Mouse (Mus musculus): ENCODE results near the gene Zfp59. TPM values are rescaled to one million over a fixed set of nuclear protein-coding genes. Genes with fewer than 3 reads are reported as not detected.
"Not testable (repeated sequence)": the region's sequence is repeated elsewhere in the genome, so short reads cannot be mapped to it uniquely, and the experiment has no call there.

Zfp59 gene
- polyA plus RNA-seq, 1 experiment from 2014 or later: 12.6 TPM

DNA sequence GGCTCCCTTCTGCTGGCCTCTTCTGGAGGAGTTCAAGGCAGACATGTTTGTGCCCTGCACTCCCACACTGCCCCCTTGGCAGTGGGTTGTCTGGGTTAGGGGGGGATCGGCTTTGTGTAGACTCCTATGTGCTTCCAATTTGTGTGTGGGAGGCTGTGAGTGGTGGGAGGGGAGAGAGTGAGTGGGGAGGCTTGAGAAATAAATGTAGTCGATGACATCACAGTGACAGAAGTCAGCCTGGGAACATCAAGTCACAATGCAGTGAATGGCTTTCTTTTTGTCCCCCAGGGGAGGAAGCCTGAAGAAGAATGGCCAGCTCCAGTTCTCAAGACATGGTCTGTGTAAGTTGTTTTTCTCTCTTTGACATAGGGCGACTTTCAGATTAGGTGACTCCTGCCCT is 31.5 kb upstream of the Zfp59 start, which contains the start of gene Zfp626:
Gene Zfp626, plus strand, starts transcription at position 301 of the 400 bp plus-strand sequence.
- not testable (repeated sequence) for ATAC-seq (ENCODE audit: insufficient read depth, low FRiP score, low TSS enrichment); H3K36me3 ChIP-seq (ENCODE audit: control insufficient read depth, insufficient read depth, low read length); H3K4me2 ChIP-seq (ENCODE audit: low read depth); H3K4me1 ChIP-seq (ENCODE audit: control insufficient read depth, insufficient read depth, low read length); H3K4me3 ChIP-seq (ENCODE audit: low read depth, low read length); H3K27ac ChIP-seq (ENCODE audit: low read depth, low read length); H3K9me3 ChIP-seq (ENCODE audit: control insufficient read depth, low read length); DNase-seq (ENCODE audit: low spot score); H3K9ac ChIP-seq (ENCODE audit: low read length); H3K27me3 ChIP-seq (ENCODE audit: control insufficient read depth, insufficient read depth, low read length)
- WGBS: 94% methylated on average over 3 of the region's 3 CpGs

DNA sequence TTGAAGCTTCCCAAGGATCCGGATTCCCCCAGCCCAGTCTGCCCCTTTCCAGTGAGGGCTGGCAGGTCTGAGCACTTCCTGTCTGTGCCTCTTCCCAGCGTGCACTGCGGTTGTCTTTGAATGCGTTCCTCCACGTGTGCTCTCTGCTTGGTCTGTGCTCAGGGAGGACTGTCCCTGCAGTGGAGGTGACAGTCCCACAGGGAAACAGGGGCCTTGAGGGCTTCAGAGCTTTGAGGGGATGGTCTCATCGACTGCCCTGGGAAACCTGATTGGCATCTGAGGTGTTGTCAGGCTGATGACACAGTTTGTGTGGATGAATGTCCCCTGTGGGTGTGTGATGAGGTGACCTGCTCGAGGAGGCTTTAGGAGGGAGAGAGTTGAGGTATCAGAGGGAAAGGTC is 31.1 kb upstream of the Zfp59 start:
- H3K4me2 ChIP-seq (ENCODE audit: low read depth); H3K4me3 ChIP-seq (ENCODE audit: low read depth, low read length); ATAC-seq (ENCODE audit: insufficient read depth, low FRiP score, low TSS enrichment); H3K27ac ChIP-seq (ENCODE audit: low read depth, low read length); DNase-seq (ENCODE audit: low spot score); H3K36me3 ChIP-seq (ENCODE audit: control insufficient read depth, insufficient read depth, low read length); H3K4me1 ChIP-seq (ENCODE audit: control insufficient read depth, insufficient read depth, low read length); H3K9ac ChIP-seq (ENCODE audit: low read length); H3K27me3 ChIP-seq (ENCODE audit: control insufficient read depth, insufficient read depth, low read length); H3K9me3 ChIP-seq (ENCODE audit: control insufficient read depth, low read length): not testable (repeated sequence)
- 82% methylated on average over 7 of the region's 7 CpGs for WGBS

DNA sequence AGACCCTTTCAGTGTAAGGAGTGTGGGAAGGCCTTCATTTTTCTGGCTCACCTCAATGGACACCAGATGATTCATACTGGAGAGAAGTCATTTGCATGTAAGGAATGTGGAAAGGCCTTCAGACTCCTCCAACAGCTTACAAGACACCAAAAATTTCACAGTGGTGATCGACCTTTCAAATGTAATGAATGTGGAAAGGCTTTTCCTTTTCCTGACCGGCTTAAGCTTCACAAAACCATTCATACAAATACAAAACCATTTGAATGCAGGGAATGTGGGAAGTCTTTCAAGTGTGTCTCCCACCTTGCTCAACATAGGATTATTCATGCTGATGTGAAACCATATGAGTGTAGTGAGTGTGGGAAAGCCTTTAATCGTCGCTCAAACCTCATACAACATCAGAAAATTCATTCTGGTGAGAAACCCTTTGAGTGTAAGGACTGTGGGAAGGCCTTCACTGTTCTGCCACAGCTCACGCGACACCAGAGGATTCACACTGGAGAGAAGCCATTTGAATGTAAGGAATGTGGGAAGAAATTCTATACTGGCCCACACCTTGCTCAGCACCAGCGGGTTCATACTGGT is 19.8 kb upstream of the Zfp59 start:
- Histone ChIP-seq H3K27me3 (ENCODE audit: control insufficient read depth, insufficient read depth, low read length) (no peaks in the 10 kb centered on the region), H3K4me1 (ENCODE audit: control insufficient read depth, insufficient read depth, low read length) (no peaks in the 10 kb centered on the region), H3K9ac (ENCODE audit: low read length) (no peak overlapping the region), H3K4me2 (ENCODE audit: low read depth) (no peak overlapping the region), H3K27ac (ENCODE audit: low read depth, low read length) (no peak overlapping the region), H3K9me3 (ENCODE audit: control insufficient read depth, low read length) (no peaks in the 10 kb centered on the region), H3K36me3 (ENCODE audit: control insufficient read depth, insufficient read depth, low read length) (peaks cover 5% of the 10 kb centered on the region; the same call in 1 of the 2 replicates), H3K4me3 (ENCODE audit: low read depth, low read length) (no peak overlapping the region)
- 93% methylated on average over 7 of the region's 7 CpGs for WGBS
- no peak for ATAC-seq (ENCODE audit: insufficient read depth, low FRiP score, low TSS enrichment)
- DNase-seq (ENCODE audit: low spot score): no peak

DNA sequence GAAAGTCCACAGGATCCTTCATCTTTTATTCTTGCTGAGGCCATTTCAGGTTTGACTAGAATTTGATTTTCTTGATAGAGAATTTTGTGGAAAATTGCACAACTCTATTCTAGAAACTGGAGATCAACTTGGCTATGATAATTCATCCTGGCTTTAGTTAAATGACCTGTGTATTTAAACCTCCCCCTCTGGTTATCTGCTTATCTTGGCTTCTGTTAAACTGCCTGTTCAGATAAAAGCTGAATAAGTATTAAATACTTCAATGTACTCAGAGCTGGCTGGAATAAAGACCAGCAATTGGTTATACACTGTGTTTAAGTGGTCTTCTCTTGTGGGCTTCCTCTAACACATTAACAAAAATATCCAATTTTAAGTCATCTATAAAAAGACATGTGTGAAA is 15.8 kb upstream of the Zfp59 start:
- Histone ChIP-seq H3K36me3 (ENCODE audit: control insufficient read depth, insufficient read depth, low read length) (peaks cover 5% of the 10 kb centered on the region; the same call in 1 of the 2 replicates), H3K27me3 (ENCODE audit: control insufficient read depth, insufficient read depth, low read length) (no peaks in the 10 kb centered on the region), H3K4me1 (ENCODE audit: control insufficient read depth, insufficient read depth, low read length) (no peaks in the 10 kb centered on the region), H3K27ac (ENCODE audit: low read depth, low read length) (no peak overlapping the region), H3K9me3 (ENCODE audit: control insufficient read depth, low read length) (no peaks in the 10 kb centered on the region), H3K4me2 (ENCODE audit: low read depth) (no peak overlapping the region), H3K4me3 (ENCODE audit: low read depth, low read length) (no peak overlapping the region), H3K9ac (ENCODE audit: low read length) (no peak overlapping the region)
- ATAC-seq (ENCODE audit: insufficient read depth, low FRiP score, low TSS enrichment) (no peak), DNase-seq (ENCODE audit: low spot score) (no peak)

DNA sequence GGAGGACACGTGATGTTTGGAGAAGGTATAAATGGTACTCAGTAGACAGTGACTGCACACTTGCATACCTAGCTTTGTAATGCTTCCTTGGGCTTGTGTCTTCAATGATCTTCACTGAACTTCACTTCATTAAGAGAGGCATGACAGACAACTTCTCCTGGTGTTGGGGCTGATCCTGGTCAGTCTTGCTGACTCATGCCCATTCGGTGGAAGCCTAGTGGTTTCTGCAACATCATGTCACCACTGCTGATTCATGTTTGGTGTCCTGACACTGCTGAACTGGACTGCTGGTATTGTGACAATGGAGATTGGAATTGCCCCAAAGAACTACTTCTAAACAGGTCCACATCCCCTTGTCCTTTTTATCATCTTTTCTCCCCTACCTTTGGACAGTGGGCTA is 4.3 kb upstream of the Zfp59 start:
- H3K4me3 ChIP-seq (ENCODE audit: low read depth, low read length): no peak overlapping the region
- H3K27ac ChIP-seq (ENCODE audit: low read depth, low read length): no peak overlapping the region
- no peak overlapping the region for H3K9ac ChIP-seq (ENCODE audit: low read length)
- H3K4me1 ChIP-seq (ENCODE audit: control insufficient read depth, insufficient read depth, low read length): 0 out of 2 replicates have a peak, but pooled peaks cover 1% of the 10 kb centered on the region
- no peaks in the 10 kb centered on the region for H3K36me3 ChIP-seq (ENCODE audit: control insufficient read depth, insufficient read depth, low read length)
- WGBS: 96% methylated on average over 2 of the region's 2 CpGs
- H3K9me3 ChIP-seq (ENCODE audit: control insufficient read depth, low read length): no peaks in the 10 kb centered on the region
- ATAC-seq (ENCODE audit: insufficient read depth, low FRiP score, low TSS enrichment) (no peak), DNase-seq (ENCODE audit: low spot score) (no peak)
- no peak overlapping the region for H3K4me2 ChIP-seq (ENCODE audit: low read depth)
- H3K27me3 ChIP-seq (ENCODE audit: control insufficient read depth, insufficient read depth, low read length): no peaks in the 10 kb centered on the region

DNA sequence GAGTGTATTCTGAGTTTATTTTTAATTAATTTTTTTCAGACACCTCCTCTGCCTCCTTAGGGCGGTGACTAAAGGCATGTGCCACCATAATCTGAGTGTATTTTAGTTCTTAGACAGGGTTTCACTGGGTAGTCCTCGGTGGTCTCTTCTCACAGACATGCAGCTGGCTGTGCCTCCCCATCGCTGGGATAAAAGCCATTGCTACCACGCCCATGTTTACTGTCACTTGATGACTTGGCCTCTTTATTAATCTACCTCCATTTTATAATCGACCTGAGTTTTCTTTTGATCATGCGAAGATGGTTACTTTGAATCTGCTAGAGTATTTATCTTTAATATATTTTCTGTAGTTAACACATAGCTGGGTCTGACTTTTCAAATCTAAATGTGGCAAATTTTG is 511 bp upstream of the Zfp59 start:
- Histone ChIP-seq H3K9ac (ENCODE audit: low read length) (peak overlapping the region; percentile 35), H3K27me3 (ENCODE audit: control insufficient read depth, insufficient read depth, low read length) (no peaks in the 10 kb centered on the region), H3K9me3 (ENCODE audit: control insufficient read depth, low read length) (no peaks in the 10 kb centered on the region), H3K27ac (ENCODE audit: low read depth, low read length) (peak overlapping the region; percentile 47; the same call in 1 of the 2 replicates), H3K4me2 (ENCODE audit: low read depth) (peak overlapping the region; percentile 43), H3K4me1 (ENCODE audit: control insufficient read depth, insufficient read depth, low read length) (peaks cover 5% of the 10 kb centered on the region; the same call in 1 of the 2 replicates), H3K4me3 (ENCODE audit: low read depth, low read length) (peak overlapping the region; percentile 33), H3K36me3 (ENCODE audit: control insufficient read depth, insufficient read depth, low read length) (no peaks in the 10 kb centered on the region)
- 31% methylated on average over 6 of the region's 6 CpGs for WGBS
- ATAC-seq (ENCODE audit: insufficient read depth, low FRiP score, low TSS enrichment) (peak; percentile 66), DNase-seq (ENCODE audit: low spot score) (no peak)

DNA sequence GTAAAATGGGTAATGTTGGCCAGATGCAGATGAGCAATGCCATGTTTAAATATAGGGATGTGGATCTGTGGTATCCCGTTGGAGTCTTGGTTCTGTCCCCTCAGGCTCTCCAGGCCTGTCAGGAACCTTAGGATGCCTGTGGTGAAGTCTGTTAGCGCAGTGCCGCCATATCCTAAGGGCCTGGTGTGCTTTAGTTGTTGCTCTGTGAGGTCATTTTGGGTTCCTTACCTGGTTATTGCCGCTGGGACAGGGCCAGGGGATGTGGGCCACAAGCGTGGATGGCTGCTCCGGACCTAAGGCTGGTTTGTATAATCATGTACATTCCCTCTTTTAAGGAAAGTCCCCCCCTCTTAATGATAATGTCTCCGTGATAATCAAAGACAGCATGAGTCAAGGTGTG is 1.2 kb downstream of the Zfp59 start:
- Histone ChIP-seq H3K9ac (ENCODE audit: low read length) (no peak overlapping the region), H3K4me3 (ENCODE audit: low read depth, low read length) (no peak overlapping the region)

DNA sequence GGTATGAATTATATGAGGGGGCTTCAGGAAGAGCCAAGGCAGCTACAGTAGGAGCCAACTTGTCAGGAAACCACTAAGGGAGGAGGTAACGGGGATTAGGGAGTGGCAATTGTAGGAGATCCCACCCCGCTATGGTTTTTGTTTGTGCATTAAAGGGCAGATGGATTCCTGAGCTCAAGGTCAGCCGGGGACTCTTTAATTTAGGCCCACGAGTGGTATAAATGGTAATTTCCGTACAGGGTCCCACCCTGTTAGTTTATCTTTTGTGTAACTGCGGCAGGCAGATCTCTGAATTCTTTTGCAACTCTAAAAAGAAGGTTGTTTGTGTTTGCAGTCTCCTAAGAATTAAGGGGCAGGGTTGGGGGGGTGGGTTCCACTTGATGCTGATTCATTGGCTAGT is 1.7 kb downstream of the Zfp59 start:
- H3K9me3 ChIP-seq (ENCODE audit: control insufficient read depth, low read length): no peaks in the 10 kb centered on the region
- H3K4me2 ChIP-seq (ENCODE audit: low read depth): no peak overlapping the region
- DNase-seq (ENCODE audit: low spot score) (no peak), ATAC-seq (ENCODE audit: insufficient read depth, low FRiP score, low TSS enrichment) (no peak)
- H3K27ac ChIP-seq (ENCODE audit: low read depth, low read length): no peak overlapping the region
- WGBS: 94% methylated on average over 6 of the region's 6 CpGs
- no peak overlapping the region for H3K9ac ChIP-seq (ENCODE audit: low read length)
- H3K4me3 ChIP-seq (ENCODE audit: low read depth, low read length): no peak overlapping the region
- H3K27me3 ChIP-seq (ENCODE audit: control insufficient read depth, insufficient read depth, low read length): no peaks in the 10 kb centered on the region
- peaks cover 5% of the 10 kb centered on the region; the same call in 1 of the 2 replicates for H3K4me1 ChIP-seq (ENCODE audit: control insufficient read depth, insufficient read depth, low read length)
- peaks cover 3% of the 10 kb centered on the region; the same call in 1 of the 2 replicates for H3K36me3 ChIP-seq (ENCODE audit: control insufficient read depth, insufficient read depth, low read length)

More for the DNA sequence above, 1.2 kb downstream of the Zfp59 start:
- no peaks in the 10 kb centered on the region for H3K27me3 ChIP-seq (ENCODE audit: control insufficient read depth, insufficient read depth, low read length)
- H3K4me1 ChIP-seq (ENCODE audit: control insufficient read depth, insufficient read depth, low read length): peaks cover 5% of the 10 kb centered on the region; the same call in 1 of the 2 replicates
- DNase-seq (ENCODE audit: low spot score) (no peak), ATAC-seq (ENCODE audit: insufficient read depth, low FRiP score, low TSS enrichment) (no peak)
- WGBS: 95% methylated on average over 7 of the region's 7 CpGs
- no peaks in the 10 kb centered on the region for H3K9me3 ChIP-seq (ENCODE audit: control insufficient read depth, low read length)
- 0 out of 2 replicates have a peak, but pooled peaks cover under 1% of the 10 kb centered on the region for H3K36me3 ChIP-seq (ENCODE audit: control insufficient read depth, insufficient read depth, low read length)
- H3K27ac ChIP-seq (ENCODE audit: low read depth, low read length): no peak overlapping the region
- peak overlapping the region; percentile 43; the same call in 1 of the 2 replicates for H3K4me2 ChIP-seq (ENCODE audit: low read depth)

DNA sequence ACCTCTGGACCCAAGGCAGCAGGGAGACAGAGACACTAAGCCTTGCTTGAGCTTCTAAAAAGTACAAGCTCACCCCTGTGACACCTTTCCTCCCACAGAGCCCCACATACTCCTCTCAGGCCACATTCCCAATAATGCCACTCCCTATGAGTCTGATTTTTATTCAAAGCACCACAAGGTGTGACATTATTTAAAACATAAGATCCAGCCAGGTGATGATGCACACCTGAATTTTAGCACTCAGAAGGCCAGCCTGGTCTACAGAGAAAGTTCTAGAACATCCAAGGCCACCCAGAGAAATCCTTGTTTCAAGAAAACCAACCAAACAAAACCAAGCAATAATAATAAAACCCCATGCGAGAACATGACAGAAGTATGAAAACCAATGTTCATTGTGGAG is 18.8 kb downstream of the Zfp59 start, which contains the start of gene Zfp607a:
Gene Zfp607a, plus strand, starts transcription at position 301 of the 400 bp plus-strand sequence.
- Histone ChIP-seq H3K36me3 (ENCODE audit: control insufficient read depth, insufficient read depth, low read length) (0 out of 2 replicates have a peak, but pooled peaks cover 3% of the 10 kb centered on the region), H3K4me2 (ENCODE audit: low read depth) (no peak within 1 kb of the TSS), H3K4me3 (ENCODE audit: low read depth, low read length) (no peak within 1 kb of the TSS), H3K9ac (ENCODE audit: low read length) (no peak within 1 kb of the TSS), H3K4me1 (ENCODE audit: control insufficient read depth, insufficient read depth, low read length) (0 out of 2 replicates have a peak, but pooled peaks cover 2% of the 10 kb centered on the region), H3K27ac (ENCODE audit: low read depth, low read length) (no peak within 1 kb of the TSS), H3K27me3 (ENCODE audit: control insufficient read depth, insufficient read depth, low read length) (no peaks in the 10 kb centered on the region), H3K9me3 (ENCODE audit: control insufficient read depth, low read length) (no peaks in the 10 kb centered on the region)
- ATAC-seq (ENCODE audit: insufficient read depth, low FRiP score, low TSS enrichment): no peak
- no peak for DNase-seq (ENCODE audit: low spot score)
- WGBS: 93% methylated on average over 1 of the region's 1 CpGs
